Mouse (Mus musculus) neural tube, embryonic 10.5 days (tissue): ENCODE measurements around the gene Gm17660.
"Not testable (repeated sequence)": the region's sequence is repeated elsewhere in the genome, so short reads cannot be mapped to it uniquely, and the experiment has no call there.

Source experiments
- DNase-seq: peaks from one replicate; pipeline ENCODE4 v3.0.0-alpha.2; 2017; ENCODE audit warnings: low spot score; ENCODE audit errors: extremely low spot score

Gm17660 gene

GRCm38 (mm10) chr5:104043704-104044103, 33.7 kb downstream of the Gm17660 start:
- DNase-seq = no peak

DNA sequence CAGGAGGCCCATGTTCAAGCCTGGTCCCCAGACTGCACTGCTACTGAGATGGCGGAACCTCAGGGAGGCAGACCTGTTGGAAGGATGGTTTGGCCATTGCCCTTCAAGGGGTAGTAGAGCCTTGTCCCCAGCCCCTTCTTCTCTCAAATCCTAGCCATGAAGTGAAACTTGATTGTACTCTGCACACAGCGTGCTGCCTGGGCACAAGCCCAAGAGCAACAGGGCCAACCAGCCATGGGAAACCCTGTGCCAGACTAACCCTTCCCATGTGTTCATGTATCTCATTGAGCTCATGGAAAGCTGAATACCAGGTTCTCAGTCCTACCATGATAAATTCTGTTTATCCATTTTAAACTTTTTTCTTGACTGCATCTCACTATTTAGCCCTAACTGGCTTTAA, 34.5 kb downstream of the Gm17660 start:
- no peak for DNase-seq

DNA sequence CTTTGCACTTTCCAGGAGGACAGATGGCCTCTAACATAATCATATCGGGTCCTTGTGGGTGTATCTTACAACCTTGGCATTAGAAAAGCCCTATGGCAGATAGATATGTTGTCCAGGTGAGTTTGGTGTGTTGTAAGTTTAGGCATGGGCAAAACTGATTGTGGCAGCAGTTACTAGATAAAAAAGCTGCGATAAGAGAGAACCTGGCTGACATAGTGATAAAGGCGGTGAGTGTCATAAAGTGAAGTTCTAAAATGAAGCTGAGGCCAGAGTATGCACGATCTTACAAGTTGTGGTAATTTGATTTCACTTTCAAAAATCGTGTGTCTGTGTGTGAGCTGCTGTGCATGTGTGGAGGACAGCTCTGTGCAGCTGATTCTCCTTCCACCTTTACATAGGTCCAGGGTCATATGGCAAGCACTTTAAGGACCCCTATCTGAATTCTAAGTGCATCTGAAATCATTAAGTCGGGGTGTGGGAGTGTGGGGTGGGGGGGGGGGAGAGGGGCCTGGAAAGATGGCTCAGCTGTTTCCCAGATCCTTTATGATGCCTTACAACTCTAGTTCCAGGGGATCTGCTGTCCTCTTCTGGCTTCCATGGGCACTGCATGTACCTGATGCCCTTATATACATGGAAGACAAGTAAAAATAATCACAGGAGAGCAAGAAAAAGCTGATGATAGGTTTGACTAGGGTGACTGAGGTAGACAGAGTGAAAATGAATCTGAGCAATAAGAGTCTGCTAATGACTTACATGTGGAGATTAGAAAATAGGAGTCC, 38.1 kb downstream of the Gm17660 start:
- no peak for DNase-seq

DNA sequence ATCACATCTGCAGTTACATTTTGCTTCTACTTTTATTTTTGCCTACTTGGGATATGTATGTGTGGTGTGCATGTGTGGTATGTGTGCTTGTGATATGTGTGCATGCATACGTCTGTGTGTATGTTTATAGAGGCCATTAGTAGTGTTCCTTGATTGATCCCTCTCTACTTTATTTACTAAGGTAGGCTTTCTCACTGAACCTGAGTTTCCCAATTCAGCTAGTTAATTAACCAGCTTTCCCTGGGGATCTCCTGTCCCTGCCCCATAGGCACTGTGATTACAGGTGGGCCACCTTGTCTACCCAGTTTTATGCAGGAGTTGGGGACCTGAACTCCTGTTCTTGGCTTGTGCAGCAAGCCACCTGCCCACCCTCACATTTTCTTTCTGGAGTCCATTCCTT, 40.7 kb downstream of the Gm17660 start:
- no peak for DNase-seq

DNA sequence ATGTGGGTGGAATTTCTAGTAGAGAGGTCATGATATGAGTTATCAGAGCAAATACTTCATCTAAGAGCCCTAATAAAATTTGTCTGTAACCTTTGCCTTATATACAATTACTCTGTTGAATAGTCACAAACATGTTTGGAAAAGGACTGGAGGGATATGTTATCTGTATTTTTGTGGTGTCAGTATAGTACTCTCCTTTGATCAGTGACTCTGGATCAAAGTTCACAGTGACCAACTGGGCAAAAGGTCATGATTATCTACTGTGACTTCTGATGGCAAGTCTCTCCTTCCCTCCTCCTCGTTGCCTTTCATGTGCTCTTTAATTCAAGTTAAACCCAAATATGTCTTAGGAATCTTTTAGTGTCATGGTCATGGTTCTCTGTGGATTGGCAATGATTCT, 41.6 kb downstream of the Gm17660 start:
- DNase-seq = no peak

- DNase-seq = no peak
Measured at GRCm38 (mm10) chr5:104035066-104035465, 42.3 kb downstream of the Gm17660 start.

- DNase-seq = no peak
Measured at GRCm38 (mm10) chr5:104032434-104033097, 44.8 kb downstream of the Gm17660 start.

DNA sequence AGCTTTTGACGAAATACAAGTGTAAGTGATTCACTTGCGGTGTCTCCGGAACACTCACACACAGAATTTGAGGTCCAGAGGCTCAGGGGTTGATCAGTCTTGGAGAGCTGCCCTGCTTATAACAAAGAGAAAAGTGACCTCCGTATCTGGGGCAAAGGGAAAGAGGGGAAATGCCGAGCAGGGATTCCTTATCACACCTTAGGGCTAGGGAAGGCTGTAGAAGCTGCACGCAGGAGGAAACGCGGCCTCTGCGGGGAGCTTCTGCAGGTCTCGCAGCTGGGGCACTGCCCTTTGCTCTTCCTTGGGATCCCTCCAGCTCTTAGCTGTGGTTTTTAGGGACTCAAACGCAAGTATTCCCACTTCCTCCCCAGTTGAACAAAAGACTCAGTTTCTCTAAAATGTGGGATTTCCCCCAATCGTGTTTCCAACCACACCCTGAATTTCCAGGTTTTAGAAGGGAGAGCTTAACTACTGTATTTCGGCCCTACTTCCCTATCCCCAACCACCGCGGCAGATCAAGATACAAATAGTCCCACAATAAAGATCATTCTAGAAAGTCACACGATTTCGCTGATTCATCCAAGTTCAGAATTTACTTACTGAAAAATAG, 52.1 kb downstream of the Gm17660 start:
- no peak for DNase-seq

DNA sequence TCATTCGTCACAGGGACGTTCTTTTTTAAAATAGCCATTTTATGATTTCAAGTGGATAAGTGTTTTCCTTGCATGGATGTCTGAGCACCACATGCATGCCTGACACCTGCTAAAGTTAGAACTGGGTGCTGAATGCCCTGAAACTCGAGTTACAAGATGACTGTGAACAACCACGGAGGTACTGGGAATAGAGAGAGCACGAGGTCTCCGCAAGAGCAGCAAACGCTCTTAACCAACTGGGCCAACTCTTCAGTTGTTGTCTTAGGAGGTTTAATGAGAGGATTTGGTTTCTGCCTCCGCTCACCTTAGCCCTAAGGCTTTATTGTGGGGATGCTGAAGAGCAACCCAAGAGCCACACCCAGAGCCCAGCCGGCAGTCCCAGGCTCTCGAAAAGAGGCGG, 52.6 kb downstream of the Gm17660 start:
- no peak for DNase-seq

DNA sequence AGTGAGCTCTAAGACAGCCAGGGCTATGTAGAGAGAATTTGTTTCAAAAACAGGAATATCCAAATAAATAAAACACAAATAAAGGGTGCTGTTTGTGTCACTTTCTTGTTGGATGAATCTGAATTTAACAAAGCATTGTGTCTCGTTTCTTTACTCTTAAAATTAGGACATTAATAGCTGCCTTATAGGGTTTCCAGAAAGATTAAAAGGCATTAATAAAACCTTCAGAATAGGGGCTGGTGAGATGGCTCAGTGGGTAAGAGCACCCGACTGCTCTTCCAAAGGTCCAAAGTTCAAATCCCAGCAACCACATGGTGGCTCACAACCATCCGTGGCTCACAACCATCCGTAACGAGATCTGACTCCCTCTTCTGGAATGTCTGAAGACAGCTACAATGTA, 53.2 kb downstream of the Gm17660 start:
- not testable (repeated sequence) for DNase-seq

DNA sequence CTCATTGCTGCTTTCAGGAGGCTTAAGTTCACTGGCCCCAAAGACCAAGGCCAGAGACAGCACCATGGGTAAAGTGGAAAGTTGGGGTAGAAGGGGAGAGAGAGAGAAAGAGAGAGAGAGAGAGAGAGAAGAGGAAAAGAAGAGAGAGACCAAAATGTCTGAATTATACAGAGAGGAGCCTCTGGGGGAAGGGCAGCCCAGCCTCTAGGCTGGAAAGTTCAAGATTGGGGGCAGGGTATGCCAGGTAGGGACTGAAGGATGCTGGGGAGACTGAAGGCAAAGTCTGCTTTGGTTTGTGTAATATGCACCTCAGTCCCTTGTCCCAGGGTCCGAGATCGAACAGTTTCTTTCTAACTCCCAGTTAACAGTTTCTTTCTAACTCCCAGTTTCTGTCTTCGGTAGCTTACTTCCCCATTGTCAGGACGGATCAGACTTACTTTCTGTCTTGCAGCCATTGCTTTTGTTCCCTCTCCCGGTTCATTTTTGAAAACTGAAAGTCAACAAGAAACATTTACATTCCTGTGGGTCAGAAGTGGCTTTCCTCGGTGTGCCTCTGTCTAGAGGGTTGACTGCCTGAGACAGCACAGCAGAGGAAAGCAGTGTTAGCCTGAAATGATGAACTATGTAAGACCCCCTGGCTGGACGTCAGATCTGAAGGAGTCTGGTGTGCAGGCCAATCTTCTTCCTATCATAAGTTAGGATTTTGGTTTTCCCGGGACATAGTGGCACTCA, 54.0 kb downstream of the Gm17660 start:
- DNase-seq = no peak

DNA sequence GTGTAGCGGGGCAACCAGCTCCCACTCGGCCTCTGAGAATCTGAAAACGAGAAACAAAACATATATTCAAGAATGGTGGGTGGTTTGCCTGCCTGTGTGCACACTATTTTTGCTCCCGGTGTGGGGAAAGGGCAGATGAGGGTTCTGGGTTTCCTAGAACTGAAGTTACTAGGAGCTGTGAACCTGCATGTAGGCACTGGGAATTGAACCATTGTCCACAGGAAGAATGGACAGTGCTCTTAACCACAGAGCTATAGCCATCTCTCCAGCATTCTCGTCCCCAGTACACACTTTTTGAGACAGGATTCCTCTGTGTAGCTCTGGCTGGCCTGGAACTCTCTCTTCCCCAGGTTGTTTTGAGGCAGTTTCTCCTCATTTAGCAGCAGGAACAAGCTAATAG, 54.9 kb downstream of the Gm17660 start:
- no peak for DNase-seq

GRCm38 (mm10) chr5:104021597-104022378, 55.6 kb downstream of the Gm17660 start, which contains the start of gene Hsd17b11:
TSS of gene Hsd17b11 (minus strand) at chr5:104021919.
- DNase-seq = peak; percentile 77
